Mouse (Mus musculus) C2C12 (cell line): ENCODE results near the gene Nr1d2.

ENCODE experiments used
- CTCF ChIP-seq: IDR thresholded peaks from one replicate; pipeline ENCODE4 v1.5.1; 2011; ENCODE audit not compliant: control insufficient read depth, insufficient read depth, insufficient read length
- USF1 ChIP-seq: IDR thresholded peaks from one replicate; pipeline ENCODE4 v1.6.1; 2011; ENCODE audit warnings: low read depth, mild to moderate bottlenecking, control low read depth, moderate library complexity

DNA sequence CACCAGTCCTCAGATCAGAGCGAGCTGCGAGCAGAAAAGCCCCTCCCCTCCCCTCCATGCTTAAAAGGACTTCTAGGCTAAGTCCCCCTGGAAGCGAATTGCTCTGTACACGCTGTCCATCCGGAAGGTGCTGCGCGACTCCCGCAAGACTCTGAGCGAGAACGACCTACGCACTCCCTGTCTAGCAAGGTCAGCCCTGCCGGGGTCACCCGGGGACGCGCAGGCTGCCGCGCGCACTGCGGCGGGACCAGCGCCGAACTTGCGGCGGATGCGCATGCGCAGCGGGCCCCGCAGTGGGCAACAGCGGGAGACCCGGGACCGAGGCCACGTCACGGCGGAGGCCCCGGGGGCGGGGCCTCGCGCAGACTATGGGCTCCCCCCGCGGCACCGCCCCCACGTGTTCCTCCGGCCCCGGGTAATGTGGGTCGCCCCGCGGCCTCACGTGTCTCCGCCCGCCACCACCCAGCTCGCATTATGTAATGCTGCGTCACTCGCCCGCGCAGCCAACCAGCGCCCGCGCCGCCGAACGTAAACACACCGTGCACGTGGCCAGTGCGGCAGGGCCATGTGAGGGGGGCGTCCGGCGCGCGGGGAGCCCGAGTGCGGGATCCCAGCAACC lies 687 bp downstream of the Nr1d2 start:
- TF ChIP-seq CTCF (no peak), USF1 (no peak)
